Mouse (Mus musculus): Measurements from ENCODE around the gene Krt42.
"Not testable (repeated sequence)": the region's sequence is repeated elsewhere in the genome, so short reads cannot be mapped to it uniquely, and the experiment has no call there.

DNA sequence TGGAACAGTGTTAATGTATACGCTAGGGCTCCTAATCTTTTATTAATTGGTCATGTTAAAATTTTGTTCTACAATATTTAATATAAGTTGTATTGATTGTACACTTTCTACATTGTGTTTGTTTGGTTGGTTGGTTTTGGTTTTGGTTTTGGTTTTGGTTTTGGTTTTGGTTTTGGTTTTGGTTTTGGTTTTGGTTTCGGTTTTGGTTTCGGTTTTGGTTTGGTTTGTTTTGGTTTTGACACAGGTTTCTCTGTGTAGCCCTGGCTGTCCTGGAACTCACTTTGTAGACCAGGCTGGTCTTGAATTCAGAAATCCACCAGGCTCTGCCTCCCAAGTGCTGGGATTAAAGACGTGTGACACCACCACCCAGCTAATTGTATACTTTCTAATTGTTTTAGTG lies 29.4 kb downstream of the Krt42 start:
- TF ChIP-seq POLR2A (IDR thresholded peaks at IDR 0.05; ENCODE audit: extremely low read depth, insufficient read depth, low read length); CTCF (IDR thresholded peaks at IDR 0.05; ENCODE audit: low read depth, low read length): not testable (repeated sequence)

All from liver, adult 2 months (tissue).